Mouse (Mus musculus): ENCODE results near the gene Pdzd4.
A peak's percentile ranks its signal among the peaks of the same experiment; 100 is the strongest.

DNA sequence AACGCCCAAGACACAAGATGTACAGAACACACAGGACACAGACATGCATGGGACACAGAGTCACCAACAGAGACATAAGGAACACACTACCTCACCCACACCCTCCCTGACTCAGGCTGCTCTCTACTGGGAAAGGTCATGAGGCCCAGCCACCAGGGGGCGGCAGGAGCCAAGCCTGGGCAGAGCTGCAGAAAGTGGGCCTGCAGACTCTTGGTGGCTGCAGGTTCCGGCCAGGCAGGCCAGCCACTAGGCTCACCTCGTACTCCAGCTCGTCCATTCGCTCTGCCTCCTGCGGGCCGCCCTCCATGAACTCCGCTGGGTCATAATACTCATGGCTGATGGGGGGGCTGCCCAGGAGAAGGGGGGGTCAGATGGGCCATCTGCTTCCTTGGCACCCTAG is 26.3 kb downstream of the Pdzd4 start:
- TF ChIP-seq CTCF (IDR thresholded peaks at IDR 0.05; ENCODE audit: low read depth, low read length) (peak; percentile 49), TAL1 (conservative IDR thresholded peaks at IDR 0.05; ENCODE audit: low read depth, low read length) (no peak), POLR2AphosphoS5 (IDR thresholded peaks at IDR 0.05; ENCODE audit: insufficient replicate concordance, low read depth, low read length) (no peak), GATA2 (IDR thresholded peaks at IDR 0.05; ENCODE audit: borderline replicate concordance, low read depth, low read length) (no peak), GATA1 (IDR thresholded peaks at IDR 0.05; ENCODE audit: borderline replicate concordance, low read length) (no peak)
